Mouse (Mus musculus) CH12.LX (cell line): ENCODE data around the gene 2810004N23Rik. TPM values are rescaled to one million over a fixed set of nuclear protein-coding genes. Genes with fewer than 3 reads are reported as not detected.

Source experiments
- DNase-seq: peaks from one replicate; pipeline ENCODE4 v3.0.0-alpha.2; 2013; ENCODE audit errors: extremely low read depth
- H3K27ac ChIP-seq: 2 replicates; pipeline ENCODE4 v1.5.1; 2012; ENCODE audit warnings: low read depth, mild to moderate bottlenecking, control low read depth, moderate library complexity; ENCODE audit not compliant: insufficient read depth
- H3K27me3 ChIP-seq: replicated peaks from 2 replicates; pipeline ENCODE3; 2012; ENCODE audit warnings: inconsistent platforms
- H3K36me3 ChIP-seq, 2 experiments: replicated peaks in 1 of 2; 2 replicates each; pipeline versions ENCODE3 to v1.6.1; 2012; ENCODE audit warnings: inconsistent platforms in 1 of 2, low read length in 1 of 2, mild to moderate bottlenecking in 1 of 2, mixed read lengths in 1 of 2, moderate library complexity in 1 of 2; ENCODE audit not compliant: control insufficient read depth in 1 of 2, insufficient read depth in 1 of 2
- H3K4me1 ChIP-seq, 2 experiments: 2 replicates each; pipeline ENCODE4 v1.6.1; 2012; ENCODE audit warnings: inconsistent platforms in 1 of 2, moderate library complexity in 1 of 2; ENCODE audit not compliant: insufficient read depth in 2 of 2, control insufficient read depth in 1 of 2
- H3K4me2 ChIP-seq: 2 replicates; pipeline ENCODE4 v1.6.1; 2012; ENCODE audit warnings: low read depth, mild to moderate bottlenecking, control low read depth; ENCODE audit not compliant: poor library complexity, insufficient read depth, severe bottlenecking
- H3K4me3 ChIP-seq, 3 experiments: fragments of 150-350 bp in 1 of 3; sonication (generic) in 1 of 3; replicated peaks in 1 of 3; 2 replicates each; pipeline versions ENCODE3 to v1.5.1; 2011 to 2012; ENCODE audit warnings: low read depth in 2 of 3, low read length in 2 of 3, mild to moderate bottlenecking in 2 of 3, moderate library complexity in 2 of 3, control low read depth in 1 of 3, improper control_type of control experiment in 1 of 3, inconsistent platforms in 1 of 3, mixed read lengths in 1 of 3; ENCODE audit not compliant: poor library complexity in 1 of 3
- H3K79me2 ChIP-seq: replicated peaks from 2 replicates; pipeline ENCODE4 v1.6.1; 2012; ENCODE audit warnings: mild to moderate bottlenecking, moderate library complexity; ENCODE audit not compliant: control insufficient read depth, poor library complexity, insufficient read depth, severe bottlenecking; ENCODE audit errors: extremely low read depth
- H3K9ac ChIP-seq: 2 replicates; pipeline ENCODE4 v1.6.1; 2012; ENCODE audit warnings: low read depth, mild to moderate bottlenecking, control low read depth, moderate library complexity; ENCODE audit not compliant: insufficient read depth
- H3K9me3 ChIP-seq: replicated peaks from 2 replicates; pipeline ENCODE3; 2012; ENCODE audit warnings: low read length, inconsistent platforms, mixed read lengths
- BHLHE40 ChIP-seq: IDR thresholded peaks from 2 replicates; pipeline ENCODE4 v1.6.1; 2011; ENCODE audit warnings: mild to moderate bottlenecking, low read depth, low read length, improper control_type of control experiment
- CHD1 ChIP-seq: IDR thresholded peaks from 2 replicates; pipeline ENCODE4 v1.6.1; 2012; ENCODE audit warnings: low read depth, low read length, improper control_type of control experiment, inconsistent platforms
- CTCF ChIP-seq, 2 experiments: IDR thresholded peaks in 1 of 2; conservative IDR thresholded peaks in 1 of 2; 2 replicates each; pipeline ENCODE4 v1.5.1; 2011 to 2012; ENCODE audit warnings: low read depth in 2 of 2, low read length in 2 of 2, improper control_type of control experiment in 1 of 2, inconsistent platforms in 1 of 2, mild to moderate bottlenecking in 1 of 2, moderate library complexity in 1 of 2
- E2F4 ChIP-seq: IDR thresholded peaks from 2 replicates; pipeline ENCODE4 v1.6.1; 2011; ENCODE audit warnings: low read depth, low read length, improper control_type of control experiment; ENCODE audit not compliant: insufficient replicate concordance
- EP300 ChIP-seq: IDR thresholded peaks from 2 replicates; pipeline ENCODE4 v1.6.1; 2011; ENCODE audit warnings: low read length, improper control_type of control experiment
- ETS1 ChIP-seq: conservative IDR thresholded peaks from 2 replicates; pipeline ENCODE4 v1.6.1; 2012; ENCODE audit warnings: low read depth, mild to moderate bottlenecking, inconsistent platforms, low read length, improper control_type of control experiment, moderate library complexity
- JUN ChIP-seq: IDR thresholded peaks from 2 replicates; pipeline ENCODE4 v1.6.1; 2011; ENCODE audit warnings: low read depth, mild to moderate bottlenecking, low read length, improper control_type of control experiment, moderate library complexity; ENCODE audit not compliant: insufficient read depth
- JUND ChIP-seq: conservative IDR thresholded peaks from 2 replicates; pipeline ENCODE4 v1.6.1; 2011; ENCODE audit warnings: low read depth, low read length, improper control_type of control experiment
- KAT2A ChIP-seq: IDR thresholded peaks from 2 replicates; pipeline ENCODE4 v1.6.1; 2012; ENCODE audit warnings: low read length, improper control_type of control experiment, inconsistent platforms; ENCODE audit not compliant: insufficient replicate concordance
- MAFK ChIP-seq: IDR thresholded peaks from 2 replicates; pipeline ENCODE4 v1.6.1; 2011; ENCODE audit warnings: low read length, improper control_type of control experiment; ENCODE audit not compliant: insufficient replicate concordance
- MAX ChIP-seq: IDR thresholded peaks from 2 replicates; pipeline ENCODE4 v1.6.1; 2011; ENCODE audit warnings: low read length, improper control_type of control experiment
- MEF2A ChIP-seq: IDR thresholded peaks from 2 replicates; pipeline ENCODE4 v1.6.1; 2014; ENCODE audit warnings: low read depth, mild to moderate bottlenecking, inconsistent platforms, low read length, improper control_type of control experiment, borderline replicate concordance
- MXI1 ChIP-seq: IDR thresholded peaks from 2 replicates; pipeline ENCODE4 v1.6.1; 2011; ENCODE audit warnings: mild to moderate bottlenecking, low read depth, low read length, improper control_type of control experiment
- MYC ChIP-seq: IDR thresholded peaks from 2 replicates; pipeline ENCODE4 v1.6.1; 2011; ENCODE audit warnings: low read depth, mild to moderate bottlenecking, improper control_type of control experiment, low read length
- NELFE ChIP-seq: IDR thresholded peaks from 2 replicates; pipeline ENCODE4 v1.6.1; 2011; ENCODE audit warnings: low read depth, low read length, improper control_type of control experiment
- NRF1 ChIP-seq: IDR thresholded peaks from 2 replicates; pipeline ENCODE4 v1.6.1; 2014; ENCODE audit warnings: low read depth, mild to moderate bottlenecking, inconsistent platforms, low read length, improper control_type of control experiment, moderate library complexity
- PAX5 ChIP-seq: IDR thresholded peaks from 2 replicates; pipeline ENCODE4 v1.6.1; 2012; ENCODE audit warnings: low read length, inconsistent platforms, mixed read lengths
- POLR2A ChIP-seq: IDR thresholded peaks from 2 replicates; pipeline ENCODE4 v1.6.1; 2011; ENCODE audit warnings: low read depth, mild to moderate bottlenecking, improper control_type of control experiment, low read length
- RCOR1 ChIP-seq: conservative IDR thresholded peaks from 2 replicates; pipeline ENCODE4 v1.6.1; 2012; ENCODE audit warnings: low read depth, mild to moderate bottlenecking, inconsistent platforms, low read length, improper control_type of control experiment
- SMC3 ChIP-seq: IDR thresholded peaks from 2 replicates; pipeline ENCODE4 v1.6.1; 2011; ENCODE audit warnings: low read depth, low read length, improper control_type of control experiment
- TBP ChIP-seq: conservative IDR thresholded peaks from 2 replicates; pipeline ENCODE4 v1.6.1; 2011; ENCODE audit warnings: low read depth, low read length, improper control_type of control experiment
- ZC3H11A ChIP-seq: IDR thresholded peaks from 2 replicates; pipeline ENCODE4 v1.6.1; 2012; ENCODE audit warnings: low read depth, mild to moderate bottlenecking, inconsistent platforms, low read length, improper control_type of control experiment
- ZMIZ1 ChIP-seq: IDR thresholded peaks from 2 replicates; pipeline ENCODE4 v1.6.1; 2012; ENCODE audit warnings: low read depth, mild to moderate bottlenecking, inconsistent platforms, low read length, improper control_type of control experiment
- dilution Hi-C: fragments of 300-500 bp; cut with MboI; formaldehyde crosslinking; loops from 2 replicates; pipeline ENCODE4 v1.14.3; 2020; ENCODE audit warnings: low sequenced_read_pairs; ENCODE audit not compliant: extremely low pct_unique_long_range_greater_than_20kb, extremely low pct_ligation_motif_present
- in situ Hi-C: fragments of 300-500 bp; cut with MboI; formaldehyde crosslinking; loops from 3 replicates; pipeline ENCODE4 v1.14.3; 2019; ENCODE audit warnings: low sequenced_read_pairs, low pct_ligation_motif_present, low pct_unique_long_range_greater_than_20kb, mixed read lengths
- polyA plus RNA-seq: library from polyadenylated mRNA; unstranded; fragments of >175 nt; gene quantifications from 2 replicates; pipeline ENCODE4 v1.2.1, GENCODE M21; 2012; ENCODE audit warnings: low read depth; ENCODE audit not compliant: insufficient read length
- total RNA-seq, 2 experiments: library from RNA; depleted of rRNA; stranded (reverse); fragments of 300-350 nt in 1 of 2; fragments of >200 nt in 1 of 2; gene quantifications; 2 replicates each; pipeline ENCODE4 v1.2.3; 2012 to 2014

Gene 2810004N23Rik
- total and polyA plus RNA-seq, 3 experiments: 45.1 to 75.7 (median 47.6) TPM

DNA sequence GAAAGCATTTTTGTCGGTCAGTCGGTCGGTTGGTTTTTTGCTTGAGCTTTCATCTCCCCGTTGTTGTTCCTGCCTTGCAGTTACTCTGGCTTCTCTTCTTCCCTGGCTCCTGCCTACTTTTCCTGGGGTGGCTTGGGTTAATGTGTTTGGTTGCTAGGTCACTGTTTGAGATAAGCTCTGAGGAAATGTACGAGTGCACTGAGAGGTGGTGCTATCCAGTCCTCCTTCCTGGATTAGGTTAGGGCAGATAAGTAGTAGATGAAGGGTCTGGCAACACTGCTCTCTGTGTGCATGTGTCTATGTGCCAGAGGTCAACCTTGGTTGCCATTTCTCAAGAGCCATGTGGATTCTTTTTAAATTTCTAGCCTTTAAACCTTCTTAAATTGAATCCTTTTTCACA, 9.8 kb upstream of the 2810004N23Rik start:
- H3K4me1 ChIP-seq: peaks cover 3 to 9% of the 10 kb centered on the region in 2 experiments
- no peaks in the 10 kb centered on the region for H3K9me3 ChIP-seq
- H3K9ac ChIP-seq: no peak overlapping the region
- H3K4me2 ChIP-seq: no peak overlapping the region
- H3K27ac ChIP-seq: no peak overlapping the region
- H3K36me3 ChIP-seq: peaks cover 70 to 96% of the 10 kb centered on the region in 2 experiments
- TF ChIP-seq NELFE (no peak), CHD1 (no peak), NRF1 (no peak), EP300 (no peak), MAX (no peak), E2F4 (no peak), JUN (no peak), KAT2A (no peak), RCOR1 (no peak), BHLHE40 (no peak), ETS1 (no peak)
- no peak overlapping the region for H3K4me3 ChIP-seq
- peaks cover 19% of the 10 kb centered on the region for H3K79me2 ChIP-seq
- dilution Hi-C loops: no loop called here
- in situ Hi-C loops: no loop called here
- DNase-seq: no peak
- H3K27me3 ChIP-seq: no peaks in the 10 kb centered on the region

DNA sequence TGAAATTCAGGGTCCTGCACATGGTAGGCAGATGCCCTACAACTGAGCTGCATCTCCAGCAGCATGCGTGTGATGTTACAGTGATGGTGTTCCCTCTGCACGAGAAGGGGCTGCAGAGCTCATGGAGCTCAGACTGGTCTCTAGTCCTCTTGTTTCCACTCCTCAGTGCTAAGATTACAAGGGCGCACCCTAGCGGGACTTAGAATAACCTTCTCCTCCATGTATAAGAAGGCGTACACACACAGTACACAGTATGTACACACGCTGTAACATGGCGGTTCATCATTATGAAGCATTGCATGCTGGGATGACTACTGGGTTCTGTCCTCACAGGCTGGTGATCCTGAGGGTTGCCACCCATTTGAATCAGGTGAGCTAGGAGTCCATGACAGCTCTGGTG, 9.2 kb upstream of the 2810004N23Rik start:
- Histone ChIP-seq H3K4me2 (no peak overlapping the region), H3K4me1 (peaks cover 9 to 15% of the 10 kb centered on the region in 2 experiments), H3K36me3 (peaks cover 68 to 96% of the 10 kb centered on the region in 2 experiments), H3K27ac (no peak overlapping the region), H3K79me2 (peaks cover 23% of the 10 kb centered on the region), H3K9ac (no peak overlapping the region), H3K9me3 (no peaks in the 10 kb centered on the region), H3K27me3 (no peaks in the 10 kb centered on the region), H3K4me3 (no peak overlapping the region)
- in situ Hi-C loops: no loop called here
- DNase-seq: no peak
- dilution Hi-C loops: no loop called here
- TF ChIP-seq ZC3H11A: no peak
- no peak for TF ChIP-seq SMC3
- no peak for TF ChIP-seq PAX5
- no peak for TF ChIP-seq EP300
- no peak for TF ChIP-seq MAFK
- no peak for TF ChIP-seq CTCF (conservative IDR thresholded peaks at IDR 0.05 in 1 of 2, IDR thresholded peaks at IDR 0.05 in 1 of 2; ENCODE audit: low read depth in 2 of 2, low read length in 2 of 2)
- no peak for TF ChIP-seq MYC
- no peak for TF ChIP-seq MEF2A
- no peak for TF ChIP-seq MXI1
- no peak for TF ChIP-seq MAX
- TF ChIP-seq CHD1: no peak
- no peak for TF ChIP-seq ZMIZ1
- no peak for TF ChIP-seq POLR2A
- no peak for TF ChIP-seq JUND
- no peak for TF ChIP-seq TBP
- TF ChIP-seq BHLHE40: no peak
- TF ChIP-seq KAT2A: no peak
